Mouse (Mus musculus): ENCODE measurements around the gene Atp6ap1l.
"Not testable (repeated sequence)": the region's sequence is repeated elsewhere in the genome, so short reads cannot be mapped to it uniquely, and the experiment has no call there.

Atp6ap1l gene

DNA sequence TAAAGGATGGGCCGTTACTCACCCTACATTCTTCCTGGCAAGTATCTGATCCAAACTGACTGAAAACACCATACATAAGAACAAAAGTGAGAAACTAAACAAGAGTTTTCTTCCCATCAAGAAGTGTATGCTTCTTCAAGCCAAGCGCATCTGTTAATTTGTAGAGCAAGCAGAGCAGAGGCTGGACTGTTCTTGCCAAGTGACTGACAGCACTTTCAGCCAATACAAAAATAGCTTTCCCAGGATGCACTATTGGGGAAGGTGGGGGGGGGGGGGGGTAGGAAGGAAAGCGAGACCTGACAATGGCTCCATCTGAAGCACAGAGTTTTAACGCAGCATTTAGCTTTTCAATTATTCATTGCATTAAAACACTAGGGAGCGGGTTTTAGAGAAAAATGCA is at the start of gene Atp6ap1l:
Gene Atp6ap1l (minus strand): TSS at position 180 of the 400 bp plus-strand sequence.
- no peak for ATAC-seq (ENCODE audit: insufficient number of reproducible peaks, low FRiP score, low TSS enrichment)

GRCm38 (mm10) chr13:90939600-90939999 is 34.4 kb upstream of the Atp6ap1l start:
- no peak for ATAC-seq (ENCODE audit: insufficient number of reproducible peaks, low FRiP score, low TSS enrichment)

GRCm38 (mm10) chr13:90939192-90939591 is 34.0 kb upstream of the Atp6ap1l start:
- no peak for ATAC-seq (ENCODE audit: insufficient number of reproducible peaks, low FRiP score, low TSS enrichment)

- ATAC-seq (ENCODE audit: insufficient number of reproducible peaks, low FRiP score, low TSS enrichment): no peak
Measured at GRCm38 (mm10) chr13:90935852-90936251, 30.7 kb upstream of the Atp6ap1l start.

DNA sequence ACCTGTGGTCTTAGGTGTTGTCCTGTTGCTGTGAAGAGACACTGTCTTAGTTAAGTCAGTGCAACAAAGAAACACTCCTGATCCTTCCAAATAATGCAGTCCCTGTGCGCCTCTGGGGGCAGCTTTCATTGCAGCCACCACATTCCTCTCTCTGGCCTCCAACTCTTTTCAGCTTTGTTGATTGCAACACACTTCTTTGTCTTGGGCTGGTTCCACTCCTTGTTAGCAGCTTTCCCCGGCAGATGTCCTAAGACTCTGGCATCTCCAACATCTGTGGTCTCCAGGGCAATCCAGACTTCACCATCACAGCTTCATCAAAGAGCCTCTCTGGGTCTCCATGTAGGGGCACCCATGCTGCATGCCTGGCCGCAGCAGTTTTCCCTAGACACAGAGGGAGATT is 28.1 kb upstream of the Atp6ap1l start:
- no peak for ATAC-seq (ENCODE audit: insufficient number of reproducible peaks, low FRiP score, low TSS enrichment)

DNA sequence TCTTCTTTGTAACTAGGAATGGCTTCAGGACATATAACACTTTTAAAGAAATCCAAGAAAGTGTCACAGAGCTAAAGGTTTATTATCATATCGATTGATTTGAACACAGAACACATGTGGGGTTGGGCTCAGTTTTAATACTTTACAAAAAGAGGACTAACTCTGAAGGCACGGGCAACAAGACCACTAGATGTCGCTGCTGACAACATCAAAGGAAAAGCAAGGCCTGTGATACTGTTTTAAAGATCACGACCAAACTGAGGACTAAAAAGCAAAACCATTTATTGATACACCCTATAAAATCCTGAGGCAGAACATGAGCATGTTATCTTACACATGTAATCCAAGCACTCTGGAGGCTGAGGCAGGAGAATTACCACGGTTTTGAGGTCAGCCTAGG is 24.7 kb upstream of the Atp6ap1l start:
- ATAC-seq (ENCODE audit: insufficient number of reproducible peaks, low FRiP score, low TSS enrichment): peak; percentile 65

- not testable (repeated sequence) for ATAC-seq (ENCODE audit: insufficient number of reproducible peaks, low FRiP score, low TSS enrichment)
Measured at GRCm38 (mm10) chr13:90928266-90928665, 23.1 kb upstream of the Atp6ap1l start.

DNA sequence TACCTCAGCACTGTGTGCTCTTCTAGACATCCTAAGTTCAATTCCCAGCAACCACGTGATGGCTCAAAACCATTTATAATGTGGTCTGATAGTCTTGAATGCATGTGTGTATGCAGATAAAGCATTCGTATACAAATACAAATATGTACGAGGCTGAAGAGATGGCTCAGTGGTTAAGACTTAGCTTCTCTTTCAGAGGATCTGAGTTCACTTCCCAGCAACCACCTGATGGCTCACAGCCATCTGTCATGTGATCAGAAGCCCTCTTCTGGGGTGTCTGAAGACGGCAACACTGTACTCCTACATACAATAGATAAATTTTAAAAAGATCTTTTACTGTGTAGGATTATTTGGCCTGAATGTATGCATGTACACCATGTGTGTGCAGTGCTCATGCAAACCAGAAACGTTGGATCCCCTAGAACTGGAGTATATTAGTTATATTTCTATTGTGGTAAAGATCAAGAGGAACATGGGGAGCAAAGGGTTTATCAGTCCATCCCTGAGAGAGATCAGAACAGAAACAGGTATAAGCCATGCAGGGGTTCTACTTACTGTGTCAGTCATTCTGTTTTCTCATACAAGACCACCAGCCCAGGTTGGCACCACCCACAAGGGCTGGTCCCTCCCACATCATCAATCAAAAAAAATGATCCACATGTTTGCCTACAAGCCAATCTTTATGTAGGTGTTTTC is 21.9 kb upstream of the Atp6ap1l start:
- no peak for ATAC-seq (ENCODE audit: insufficient number of reproducible peaks, low FRiP score, low TSS enrichment)

GRCm38 (mm10) chr13:90926125-90926765 is 21.1 kb upstream of the Atp6ap1l start:
- no peak for ATAC-seq (ENCODE audit: insufficient number of reproducible peaks, low FRiP score, low TSS enrichment)

DNA sequence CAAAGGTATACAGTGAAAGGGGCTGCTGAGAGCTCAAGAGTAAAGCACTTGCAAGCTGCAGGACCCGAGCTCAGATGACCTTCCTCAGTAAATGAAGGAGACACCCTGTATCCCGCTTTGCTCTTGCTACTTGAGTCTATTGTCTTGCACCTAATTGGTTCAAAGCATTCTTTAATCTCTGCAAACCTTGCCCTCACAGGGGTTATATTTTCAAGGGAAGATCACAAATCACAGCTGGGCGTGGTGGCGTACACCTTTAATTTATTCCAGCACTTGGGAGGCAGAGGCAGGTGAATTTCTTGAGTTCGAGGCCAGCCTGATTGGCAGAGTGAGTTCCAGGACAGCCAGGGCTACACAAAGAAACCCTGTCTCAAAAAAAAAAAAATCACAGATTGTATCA is 20.0 kb upstream of the Atp6ap1l start:
- ATAC-seq (ENCODE audit: insufficient number of reproducible peaks, low FRiP score, low TSS enrichment): no peak

GRCm38 (mm10) chr13:90924072-90924471 is 18.9 kb upstream of the Atp6ap1l start:
- no peak for ATAC-seq (ENCODE audit: insufficient number of reproducible peaks, low FRiP score, low TSS enrichment)

GRCm38 (mm10) chr13:90923617-90924016 is 18.5 kb upstream of the Atp6ap1l start:
- ATAC-seq (ENCODE audit: insufficient number of reproducible peaks, low FRiP score, low TSS enrichment): not testable (repeated sequence)

- ATAC-seq (ENCODE audit: insufficient number of reproducible peaks, low FRiP score, low TSS enrichment): peak; percentile 94
Measured at GRCm38 (mm10) chr13:90922751-90923612, 17.8 kb upstream of the Atp6ap1l start, which contains the start of gene Rps23. Rps23 (plus strand) TSS chr13:90922958.

GRCm38 (mm10) chr13:90914721-90915120 is 9.6 kb upstream of the Atp6ap1l start:
- ATAC-seq (ENCODE audit: insufficient number of reproducible peaks, low FRiP score, low TSS enrichment): no peak

DNA sequence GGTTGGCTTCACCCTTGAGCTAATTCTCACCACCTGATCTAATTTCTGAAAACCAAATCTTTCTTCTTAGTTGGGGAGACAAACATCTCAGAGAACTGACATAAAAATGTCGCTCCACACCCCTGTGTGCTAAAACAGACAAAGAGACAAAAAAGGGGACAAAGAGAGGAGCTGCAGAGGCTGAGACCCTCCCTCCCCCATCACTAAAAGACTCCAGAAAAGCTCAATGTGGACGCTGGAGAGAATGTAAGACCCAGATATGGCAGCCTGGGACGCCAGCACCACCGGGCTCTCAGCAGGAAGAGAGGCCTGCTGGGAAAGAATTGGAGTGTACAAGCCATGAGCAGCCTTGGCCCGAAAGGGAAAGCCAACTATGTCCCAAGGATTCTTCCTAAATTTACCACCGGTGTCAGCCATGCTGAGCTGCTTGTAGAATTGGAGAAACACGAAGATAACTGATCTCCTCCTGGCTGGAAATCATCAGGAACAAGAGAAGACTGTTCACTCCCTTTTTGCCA is 8.6 kb upstream of the Atp6ap1l start:
- no peak for ATAC-seq (ENCODE audit: insufficient number of reproducible peaks, low FRiP score, low TSS enrichment)

DNA sequence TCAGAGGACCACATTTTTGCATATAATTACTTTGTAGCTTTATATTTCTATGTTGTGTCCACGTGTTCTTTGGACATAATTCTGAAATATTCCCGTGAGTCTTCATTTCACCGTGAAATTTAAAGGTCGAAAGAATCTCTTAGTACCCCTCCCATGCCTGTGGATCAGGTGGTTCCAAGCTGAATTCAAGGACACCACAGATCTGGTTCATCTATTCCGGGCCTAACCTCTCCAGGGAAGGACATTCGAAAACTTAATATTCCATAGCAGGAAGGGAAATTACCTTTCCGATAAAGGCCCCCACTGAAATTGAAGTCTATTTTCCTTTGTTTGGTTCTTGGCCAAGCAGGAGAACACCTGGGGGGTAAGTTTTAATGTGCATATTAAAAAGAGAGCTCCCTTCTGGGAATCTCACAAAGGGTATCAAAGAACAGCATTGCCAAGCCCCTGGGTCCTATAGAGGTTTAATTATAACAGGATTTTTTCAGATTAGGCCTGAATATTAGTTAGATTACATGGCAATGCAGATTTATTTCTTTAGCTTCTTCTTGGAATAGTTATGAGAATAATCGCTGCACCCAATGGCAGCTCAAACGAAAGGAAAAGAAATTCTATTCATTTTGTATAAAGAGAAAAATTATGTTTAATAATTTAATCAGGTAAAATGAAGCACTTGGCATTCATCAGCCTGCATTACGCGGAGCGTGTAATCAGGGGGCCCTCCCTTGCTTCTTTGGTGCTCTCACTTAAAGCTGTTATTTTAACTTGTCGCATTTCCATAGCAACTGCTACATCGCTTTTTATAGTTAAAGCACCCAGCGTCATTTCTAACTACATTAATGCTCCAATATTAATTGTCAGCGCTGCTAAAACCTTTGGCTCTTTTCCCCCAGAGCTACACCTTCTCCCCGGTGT is 7.9 kb upstream of the Atp6ap1l start:
- no peak for ATAC-seq (ENCODE audit: insufficient number of reproducible peaks, low FRiP score, low TSS enrichment)

DNA sequence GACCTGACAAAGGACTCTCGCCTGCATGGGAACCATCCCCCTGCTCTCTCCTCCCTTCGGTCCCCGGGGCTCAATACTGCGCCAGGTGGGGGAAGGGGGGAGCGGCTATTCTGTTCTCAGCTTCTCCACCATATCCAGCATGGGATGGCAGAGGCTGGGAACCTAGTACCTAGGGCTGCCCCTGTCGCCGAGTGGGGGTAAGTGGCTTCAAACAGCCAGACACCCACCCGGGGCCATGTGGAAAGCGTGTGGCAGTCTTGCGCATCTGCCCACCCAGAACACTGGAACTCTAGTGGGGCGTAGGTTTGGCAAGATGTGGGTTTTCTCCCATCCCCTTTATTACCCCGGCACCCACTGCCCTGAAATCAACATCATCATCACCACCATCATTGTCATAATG is 2.2 kb upstream of the Atp6ap1l start:
- ATAC-seq (ENCODE audit: insufficient number of reproducible peaks, low FRiP score, low TSS enrichment): no peak

- no peak for ATAC-seq (ENCODE audit: insufficient number of reproducible peaks, low FRiP score, low TSS enrichment)
Measured at GRCm38 (mm10) chr13:90896821-90897220, 8.3 kb downstream of the Atp6ap1l start.

- ATAC-seq (ENCODE audit: insufficient number of reproducible peaks, low FRiP score, low TSS enrichment): peak; percentile 66
Measured at GRCm38 (mm10) chr13:90896098-90896497, 9.1 kb downstream of the Atp6ap1l start.

- no peak for ATAC-seq (ENCODE audit: insufficient number of reproducible peaks, low FRiP score, low TSS enrichment)
Measured at GRCm38 (mm10) chr13:90894819-90895218, 10.3 kb downstream of the Atp6ap1l start.

All from cerebellum, adult (tissue).